Comparison of ENCODE assay signal across 18 mouse cellular contexts in genomic region chr16:24641003-24641797, GRCm38 (mm10).
DNase-seq lines count a peak whose midpoint lies in the region; ATAC-seq and TF ChIP-seq lines count a peak whose summit lies in the region.
"Had no signal": no experiment of that assay in that cellular context is flagged by ENCODE, and none has a peak within 500 bp of the region (broad histone marks: within the 10 kb centered on the region; RNA-seq: fewer than 3 reads in every experiment).

No protein-coding gene starts in this region.

- no peak for DNase-seq in midbrain, embryonic 10.5 days (ENCODE audit: low spot score)
- peak; percentile 54 for DNase-seq in adipocyte (ENCODE audit: low spot score)
- DNase-seq in thymus, adult 2 months: peak; percentile 51
- DNase-seq in kidney, adult 9 months: no peak
- DNase-seq in natural killer cell, adult 2 months (ENCODE audit: low spot score in 2 of 2): no peak
- DNase-seq: adrenal gland, postnatal 14 days; cerebellum, adult 2 months; heart, adult 18-20 months had no signal

- H3K36me3 ChIP-seq in midbrain, embryonic 15.5 days (replicated peaks): no peaks in the 10 kb centered on the region
- H3K36me3 ChIP-seq in midbrain, embryonic 10.5 days: no peaks in the 10 kb centered on the region
- no peaks in the 10 kb centered on the region for H3K36me3 ChIP-seq in thymus, adult 2 months (ENCODE audit: control insufficient read depth, insufficient read depth, low read length)
- H3K36me3 ChIP-seq: embryonic facial prominence, embryonic 10.5 days; kidney, embryonic 15.5 days; lung, embryonic 15.5 days; stomach, embryonic 15.5 days had no signal

- no peak overlapping the region for H3K27ac ChIP-seq in midbrain, embryonic 15.5 days
- H3K27ac ChIP-seq in midbrain, embryonic 10.5 days (replicated peaks): no peak overlapping the region
- H3K27ac ChIP-seq in thymus, adult 2 months (ENCODE audit: control insufficient read depth, insufficient read depth, low read length): peak overlapping the region; percentile 81
- H3K27ac ChIP-seq: embryonic facial prominence, embryonic 10.5 days; forebrain, embryonic 13.5 days; heart, embryonic 15.5 days; kidney, embryonic 15.5 days; lung, embryonic 15.5 days; stomach, embryonic 15.5 days had no signal

- no peaks in the 10 kb centered on the region for H3K9me3 ChIP-seq in midbrain, embryonic 15.5 days
- no peaks in the 10 kb centered on the region for H3K9me3 ChIP-seq in midbrain, embryonic 10.5 days (replicated peaks)
- H3K9me3 ChIP-seq: embryonic facial prominence, embryonic 10.5 days; forebrain, embryonic 13.5 days; heart, embryonic 15.5 days; kidney, embryonic 15.5 days; lung, embryonic 15.5 days; stomach, embryonic 15.5 days had no signal

- H3K4me3 ChIP-seq in midbrain, embryonic 15.5 days: no peak overlapping the region
- H3K4me3 ChIP-seq in midbrain, embryonic 10.5 days: no peak overlapping the region
- H3K4me3 ChIP-seq in thymus, adult 2 months (ENCODE audit: control insufficient read depth, insufficient read depth, low read length): no peak overlapping the region
- H3K4me3 ChIP-seq: embryonic facial prominence, embryonic 10.5 days; forebrain, embryonic 13.5 days; heart, embryonic 15.5 days; kidney, embryonic 15.5 days; lung, embryonic 15.5 days; stomach, embryonic 15.5 days had no signal

- peaks cover 15% of the 10 kb centered on the region for H3K27me3 ChIP-seq in midbrain, embryonic 15.5 days (replicated peaks)
- peaks cover 93% of the 10 kb centered on the region for H3K27me3 ChIP-seq in midbrain, embryonic 10.5 days (ENCODE audit: low read depth, poor library complexity, severe bottlenecking)
- H3K27me3 ChIP-seq in thymus, adult 2 months (ENCODE audit: control insufficient read depth, insufficient read depth, low read length): no peaks in the 10 kb centered on the region
- H3K27me3 ChIP-seq: CH12.LX; forebrain, embryonic 13.5 days; heart, embryonic 15.5 days; kidney, embryonic 15.5 days; lung, embryonic 15.5 days; stomach, embryonic 15.5 days had no signal

- ATAC-seq in midbrain, embryonic 15.5 days (replicated peaks): 0 out of 2 replicates have a peak, but pooled peaks have one; percentile 48
- no peak for ATAC-seq in megakaryocyte-erythroid progenitor cell, adult 5-6 weeks (replicated peaks; ENCODE audit: low FRiP score, low TSS enrichment, poor library complexity, severe bottlenecking)
- ATAC-seq: forebrain, embryonic 13.5 days had no signal

- TF ChIP-seq POLR2A in thymus, adult 2 months (IDR thresholded peaks at IDR 0.05; ENCODE audit: control insufficient read depth, extremely low read depth, insufficient read depth, low read length, poor library complexity): no peak

- no peak overlapping the region for H3K9ac ChIP-seq in midbrain, embryonic 15.5 days
- H3K9ac ChIP-seq: forebrain, embryonic 13.5 days; heart, embryonic 15.5 days; kidney, embryonic 15.5 days; lung, embryonic 15.5 days; stomach, embryonic 15.5 days had no signal

- WGBS in midbrain, embryonic 15.5 days: 69% methylated on average over 9 of the region's 9 CpGs
- 87% methylated on average over 9 of the region's 9 CpGs for WGBS in midbrain, embryonic 10.5 days
- WGBS in thymus, adult 2 months: 65% methylated on average over 9 of the region's 9 CpGs

- no peaks in the 10 kb centered on the region for H3K4me1 ChIP-seq in midbrain, embryonic 15.5 days
- peaks cover 14% of the 10 kb centered on the region for H3K4me1 ChIP-seq in midbrain, embryonic 10.5 days
- peaks cover 9% of the 10 kb centered on the region for H3K4me1 ChIP-seq in thymus, adult 2 months (replicated peaks; ENCODE audit: control insufficient read depth, insufficient read depth, low read length)
- H3K4me1 ChIP-seq: embryonic facial prominence, embryonic 10.5 days; kidney, embryonic 15.5 days; stomach, embryonic 15.5 days had no signal

- TF ChIP-seq CTCF in thymus, adult 2 months (IDR thresholded peaks at IDR 0.05; ENCODE audit: borderline replicate concordance, control insufficient read depth, extremely low read depth, insufficient read depth, low read length, poor library complexity): no peak

- H3K4me2 ChIP-seq in midbrain, embryonic 15.5 days: no peak overlapping the region
- H3K4me2 ChIP-seq: forebrain, embryonic 13.5 days; heart, embryonic 15.5 days; kidney, embryonic 15.5 days; liver, embryonic 11.5 days; lung, embryonic 15.5 days; stomach, embryonic 15.5 days had no signal

Comparison
In these comparisons a context has a peak if more than half of its experiments do, and no peak if none do; other contexts are left out.
1. DNase-seq: peak in adipocyte (single experiment) and thymus, adult 2 months (single experiment); none in midbrain, embryonic 10.5 days (single experiment), kidney, adult 9 months (single experiment) and natural killer cell, adult 2 months (0 of 2).